Mouse (Mus musculus) megakaryocyte, embryonic 14.5 days (primary cell): ENCODE measurements around the gene Vcan. TPM values are rescaled to one million over a fixed set of nuclear protein-coding genes. Genes with fewer than 3 reads are reported as not detected.

Experiments
- H3K27me3 ChIP-seq: replicated peaks from 2 replicates; pipeline ENCODE3; 2012; ENCODE audit warnings: inconsistent platforms
- H3K36me3 ChIP-seq: replicated peaks from 2 replicates; pipeline ENCODE3; 2012; ENCODE audit warnings: low read length, inconsistent platforms, mixed read lengths
- H3K4me1 ChIP-seq: 2 replicates; pipeline ENCODE4 v1.6.1; 2012; ENCODE audit warnings: inconsistent platforms
- H3K4me3 ChIP-seq: replicated peaks from 2 replicates; pipeline ENCODE3; 2012; ENCODE audit warnings: moderate library complexity, mild to moderate bottlenecking, inconsistent platforms
- H3K9me3 ChIP-seq: 2 replicates; pipeline ENCODE4 v1.6.1; 2012; ENCODE audit warnings: inconsistent platforms
- FLI1 ChIP-seq: IDR thresholded peaks from 2 replicates; pipeline ENCODE4 v1.6.1; 2012; ENCODE audit warnings: low read length, inconsistent platforms, mixed read lengths
- GATA1 ChIP-seq: IDR thresholded peaks from 3 replicates; pipeline ENCODE4 v1.6.1; 2012; ENCODE audit warnings: mixed read lengths, low read length, inconsistent platforms, borderline replicate concordance
- polyA plus RNA-seq: library from polyadenylated mRNA; stranded (reverse); fragments of >175 nt; gene quantifications from 2 replicates; pipeline ENCODE4 v1.2.3, GENCODE M21; 2012; ENCODE audit warnings: low replicate concordance; ENCODE audit not compliant: insufficient read depth

The Vcan gene
- polyA plus RNA-seq, 1 experiment: 0.34 TPM

- Histone ChIP-seq H3K27me3 (peaks cover 13% of the 10 kb centered on the region), H3K4me3 (no peak overlapping the region), H3K36me3 (no peaks in the 10 kb centered on the region), H3K4me1 (peaks cover 14% of the 10 kb centered on the region), H3K9me3 (no peaks in the 10 kb centered on the region)
- TF ChIP-seq FLI1 (no peak), GATA1 (no peak)
Observed at GRCm38 (mm10) chr13:89735111-89735510, 7.2 kb downstream of the Vcan start.

- Histone ChIP-seq H3K9me3 (no peaks in the 10 kb centered on the region), H3K36me3 (no peaks in the 10 kb centered on the region), H3K27me3 (no peaks in the 10 kb centered on the region), H3K4me1 (peaks cover 7% of the 10 kb centered on the region), H3K4me3 (no peak overlapping the region)
- no peak for TF ChIP-seq GATA1
- no peak for TF ChIP-seq FLI1
Observed at GRCm38 (mm10) chr13:89726492-89726891, 15.8 kb downstream of the Vcan start.

DNA sequence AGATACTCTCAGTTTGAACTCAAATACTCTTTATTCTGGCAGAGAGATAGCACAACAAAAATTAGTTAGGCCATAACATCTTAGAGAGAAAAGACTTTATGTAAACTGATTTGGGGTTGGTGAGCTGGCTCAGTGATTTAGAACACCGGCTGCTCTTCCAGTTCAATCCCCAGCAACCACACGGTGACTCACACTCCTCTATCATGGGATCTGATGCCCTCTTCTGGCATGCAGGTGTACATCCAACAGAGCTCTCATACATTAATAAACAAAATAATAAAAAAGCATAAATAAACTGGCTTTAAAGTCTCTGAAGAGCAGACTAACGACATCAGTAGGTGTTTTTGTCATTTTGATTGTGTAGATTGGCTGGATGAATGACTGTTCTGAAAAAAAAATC, 21.8 kb downstream of the Vcan start:
- no peak overlapping the region for H3K4me3 ChIP-seq
- no peaks in the 10 kb centered on the region for H3K36me3 ChIP-seq
- H3K4me1 ChIP-seq: peaks cover 4% of the 10 kb centered on the region
- H3K27me3 ChIP-seq: no peaks in the 10 kb centered on the region
- H3K9me3 ChIP-seq: no peaks in the 10 kb centered on the region
- TF ChIP-seq FLI1: no peak
- TF ChIP-seq GATA1: no peak

GRCm38 (mm10) chr13:89709497-89710201, 32.7 kb downstream of the Vcan start:
- Histone ChIP-seq H3K36me3 (no peaks in the 10 kb centered on the region), H3K4me3 (no peak overlapping the region), H3K4me1 (no peaks in the 10 kb centered on the region; the same call in 1 of the 2 replicates), H3K9me3 (no peaks in the 10 kb centered on the region), H3K27me3 (no peaks in the 10 kb centered on the region)
- TF ChIP-seq GATA1 (no peak), FLI1 (no peak)

DNA sequence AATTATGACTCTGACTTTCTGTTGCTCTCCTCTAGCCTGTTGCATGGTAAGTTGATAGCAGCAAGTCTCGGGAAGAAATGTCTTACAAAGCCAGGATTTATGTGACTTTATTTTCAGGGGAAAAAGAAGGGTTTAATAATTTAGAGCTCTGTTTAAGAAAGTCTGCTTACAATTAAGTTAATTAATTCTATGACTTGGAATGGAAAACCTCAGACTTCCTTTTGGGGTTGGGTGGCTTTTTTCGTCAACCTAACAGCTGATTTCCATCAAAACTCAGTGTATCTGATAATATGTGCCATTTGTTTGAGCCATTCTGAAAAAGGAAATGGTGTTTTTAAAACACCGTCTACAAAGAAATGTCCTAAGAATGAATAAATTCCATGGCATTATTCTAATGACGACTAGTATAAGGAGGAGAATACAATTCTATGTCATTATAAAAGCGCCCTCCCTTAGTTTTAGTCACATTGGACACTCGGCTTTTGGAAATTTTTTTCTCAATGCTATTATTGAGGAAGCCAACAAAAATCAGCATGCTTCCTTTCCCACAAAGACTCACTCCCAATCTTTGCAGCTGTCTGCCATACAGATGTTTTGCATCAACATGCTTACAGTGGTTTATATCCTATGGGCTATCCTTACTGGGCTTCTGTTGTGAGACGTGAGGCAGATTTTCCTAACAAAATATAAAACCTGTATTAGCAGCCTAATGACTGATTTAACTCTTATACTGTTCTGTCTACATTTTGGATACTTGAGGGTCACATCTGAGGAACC, 34.0 kb downstream of the Vcan start:
- H3K9me3 ChIP-seq: no peaks in the 10 kb centered on the region
- H3K4me1 ChIP-seq: no peaks in the 10 kb centered on the region; the same call in 1 of the 2 replicates
- no peaks in the 10 kb centered on the region for H3K36me3 ChIP-seq
- no peak overlapping the region for H3K4me3 ChIP-seq
- TF ChIP-seq GATA1 (no peak), FLI1 (no peak)
- H3K27me3 ChIP-seq: no peaks in the 10 kb centered on the region

- no peaks in the 10 kb centered on the region for H3K9me3 ChIP-seq
- H3K27me3 ChIP-seq: no peaks in the 10 kb centered on the region
- no peaks in the 10 kb centered on the region; the same call in 1 of the 2 replicates for H3K4me1 ChIP-seq
- H3K36me3 ChIP-seq: no peaks in the 10 kb centered on the region
- no peak overlapping the region for H3K4me3 ChIP-seq
- no peak for TF ChIP-seq FLI1
Observed at GRCm38 (mm10) chr13:89702395-89702794, 39.9 kb downstream of the Vcan start.

DNA sequence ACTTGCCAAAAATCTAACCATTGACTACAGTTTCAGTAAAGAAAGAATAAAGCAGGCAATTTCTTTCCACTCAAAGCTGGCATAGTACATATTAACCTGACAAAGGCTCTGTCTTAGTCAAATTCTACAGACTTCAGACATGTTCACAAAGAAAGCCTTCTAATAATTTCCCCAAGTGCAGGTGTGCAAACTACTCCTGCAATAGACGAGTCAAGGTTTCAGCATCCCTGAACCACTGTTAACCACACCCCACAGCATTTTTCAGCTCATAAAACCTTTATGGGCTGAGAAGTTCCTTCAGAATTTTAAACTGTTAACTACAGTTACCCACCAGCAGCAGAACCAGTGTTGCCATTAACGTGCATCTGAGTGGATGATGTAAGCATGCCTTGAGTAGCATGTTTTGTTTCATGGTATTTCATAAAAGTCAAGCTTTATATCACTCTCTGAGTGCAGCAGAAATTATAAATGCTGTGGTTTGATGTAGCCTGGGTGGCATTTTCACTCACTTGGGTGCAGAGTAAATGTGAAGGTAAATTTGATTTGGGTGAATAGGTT, 42.2 kb downstream of the Vcan start:
- H3K27me3 ChIP-seq: no peaks in the 10 kb centered on the region
- TF ChIP-seq GATA1 (no peak), FLI1 (no peak)
- H3K9me3 ChIP-seq: no peaks in the 10 kb centered on the region
- no peaks in the 10 kb centered on the region for H3K36me3 ChIP-seq
- H3K4me3 ChIP-seq: no peak overlapping the region
- no peaks in the 10 kb centered on the region for H3K4me1 ChIP-seq

GRCm38 (mm10) chr13:89692597-89692996, 49.7 kb downstream of the Vcan start:
- no peaks in the 10 kb centered on the region for H3K36me3 ChIP-seq
- no peaks in the 10 kb centered on the region for H3K27me3 ChIP-seq
- TF ChIP-seq GATA1 (no peak), FLI1 (no peak)
- no peaks in the 10 kb centered on the region for H3K9me3 ChIP-seq
- H3K4me1 ChIP-seq: no peaks in the 10 kb centered on the region
- no peak overlapping the region for H3K4me3 ChIP-seq

GRCm38 (mm10) chr13:89683490-89683889, 58.8 kb downstream of the Vcan start:
- Histone ChIP-seq H3K4me1 (no peaks in the 10 kb centered on the region), H3K4me3 (no peak overlapping the region), H3K27me3 (no peaks in the 10 kb centered on the region), H3K36me3 (no peaks in the 10 kb centered on the region), H3K9me3 (no peaks in the 10 kb centered on the region)
- TF ChIP-seq GATA1 (no peak), FLI1 (no peak)

DNA sequence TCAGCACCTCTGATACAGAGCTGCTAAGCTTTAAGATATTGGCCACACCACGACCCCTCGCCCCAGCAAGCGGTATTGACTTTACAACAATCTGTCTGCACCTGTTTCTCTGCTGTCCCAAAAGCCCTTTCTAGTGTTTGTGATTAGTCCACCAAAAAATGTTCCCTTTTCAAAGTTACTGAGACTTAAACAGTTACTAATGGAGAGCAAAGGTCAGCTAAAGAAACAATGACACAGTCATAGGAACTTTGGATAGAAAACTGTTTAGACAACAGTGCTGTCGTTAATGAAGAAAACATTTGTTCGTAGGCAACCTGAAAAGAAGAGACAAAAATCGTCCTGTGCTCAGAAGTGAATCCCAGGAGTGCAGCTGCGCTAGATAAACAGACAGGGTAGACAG, 60.1 kb downstream of the Vcan start:
- Histone ChIP-seq H3K4me3 (no peak overlapping the region), H3K36me3 (no peaks in the 10 kb centered on the region), H3K27me3 (no peaks in the 10 kb centered on the region), H3K9me3 (no peaks in the 10 kb centered on the region), H3K4me1 (no peaks in the 10 kb centered on the region)
- TF ChIP-seq GATA1 (no peak), FLI1 (no peak)
